Mouse (Mus musculus) monocyte, adult 5-6 weeks (primary cell): ENCODE results near the gene Ube2i. TPM values are rescaled to one million over a fixed set of nuclear protein-coding genes. Genes with fewer than 3 reads are reported as not detected.
"Not testable (repeated sequence)": the region's sequence is repeated elsewhere in the genome, so short reads cannot be mapped to it uniquely, and the experiment has no call there.

Experiments
- ATAC-seq: fragments of 153-309, 156-312 bp; replicated peaks from 2 replicates; pipeline ENCODE4 v1.8.0; 2017; ENCODE audit warnings: mild to moderate bottlenecking; ENCODE audit not compliant: low TSS enrichment, insufficient number of reproducible peaks, severe bottlenecking, poor library complexity, low FRiP score
- total RNA-seq: library from RNA; stranded (forward); fragments of 200-1000, 200-491, 200-594 nt; gene quantifications from 3 replicates; pipeline ENCODE4 v1.2.3, GENCODE M21; 2017

The Ube2i gene
- total RNA-seq, 1 experiment from 2014 or later = 296 TPM

GRCm38 (mm10) chr17:25256140-25256754 is 18.2 kb downstream of the Ube2i start, which contains the start of gene Baiap3:
Gene Baiap3, minus strand, starts transcription at chr17:25256364.
- ATAC-seq = no peak

DNA sequence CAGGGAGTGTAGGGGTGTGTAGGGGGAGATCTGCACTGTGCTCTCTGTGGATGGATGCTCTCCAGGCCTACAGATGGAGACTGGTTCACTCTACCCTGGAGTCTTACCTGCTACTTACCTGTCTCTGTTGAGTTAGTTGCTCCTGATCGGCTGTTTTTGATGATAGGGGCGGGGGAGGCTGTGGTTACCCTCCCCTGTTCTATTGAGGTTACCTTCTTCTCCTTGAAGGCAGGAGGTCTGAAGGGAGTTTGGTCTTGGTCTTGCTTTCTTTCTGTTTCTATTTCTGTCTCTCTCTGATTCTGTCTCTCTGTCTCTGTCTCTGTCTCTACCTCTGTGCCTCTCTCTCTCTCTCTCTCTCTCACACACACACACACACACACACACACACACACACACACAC is 19.3 kb downstream of the Ube2i start:
- ATAC-seq = no peak

- ATAC-seq = no peak
Observed at GRCm38 (mm10) chr17:25253760-25254159, 20.7 kb downstream of the Ube2i start.

DNA sequence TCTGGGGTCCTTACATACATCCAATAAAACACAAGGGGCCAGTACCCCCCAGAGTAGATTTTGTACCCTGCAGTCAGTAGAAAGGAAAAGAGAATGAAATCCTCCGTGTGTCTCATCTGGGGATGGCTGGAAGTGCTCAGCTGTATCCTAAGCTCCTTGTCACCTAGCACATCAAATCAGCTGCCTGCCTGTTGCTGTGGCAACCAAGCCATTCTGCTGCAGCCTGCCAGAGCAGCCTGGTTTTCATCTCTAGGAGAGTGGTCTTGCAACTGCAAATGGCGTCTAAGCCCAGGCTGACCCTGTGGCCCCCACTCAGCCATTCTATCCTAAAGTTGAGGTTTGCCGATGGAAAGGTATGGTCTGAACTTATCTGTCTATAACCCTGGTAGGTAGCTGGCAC is 21.8 kb downstream of the Ube2i start:
- no peak for ATAC-seq

DNA sequence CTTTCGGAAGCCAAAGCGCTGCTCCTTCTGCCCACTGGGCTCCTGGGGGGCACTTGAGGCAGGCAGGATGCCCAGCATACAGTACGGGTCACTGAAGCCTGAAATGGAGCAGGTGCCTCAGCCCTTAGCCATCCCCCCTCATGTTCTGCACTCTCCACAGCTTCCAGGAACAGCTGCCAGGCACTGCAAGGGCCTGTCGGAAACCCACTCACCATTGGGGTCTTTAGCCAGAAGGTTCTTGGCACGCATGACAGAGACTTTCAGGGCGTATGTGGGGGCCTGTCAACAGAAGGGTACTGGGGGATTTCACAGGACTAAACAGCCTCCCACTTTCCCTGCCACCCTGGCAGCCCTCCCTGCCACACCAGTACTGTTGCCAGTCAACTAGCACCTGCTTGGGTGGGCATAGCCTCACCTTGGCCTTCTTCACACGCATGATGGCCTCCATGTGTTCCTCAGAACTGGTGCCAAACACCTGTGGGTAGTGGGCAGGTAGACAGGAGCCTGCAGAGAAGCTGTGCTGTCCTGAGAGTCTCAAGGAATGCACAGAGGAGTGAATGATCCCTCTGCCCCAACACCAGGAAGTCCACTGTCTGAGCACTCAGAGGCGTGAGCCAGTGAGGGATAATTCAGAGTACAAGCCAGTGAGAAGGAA is 24.1 kb downstream of the Ube2i start:
- no peak for ATAC-seq

- peak; percentile 29; the same call in 1 of the 2 replicates for ATAC-seq
Observed at GRCm38 (mm10) chr17:25248033-25248750, 26.2 kb downstream of the Ube2i start.

DNA sequence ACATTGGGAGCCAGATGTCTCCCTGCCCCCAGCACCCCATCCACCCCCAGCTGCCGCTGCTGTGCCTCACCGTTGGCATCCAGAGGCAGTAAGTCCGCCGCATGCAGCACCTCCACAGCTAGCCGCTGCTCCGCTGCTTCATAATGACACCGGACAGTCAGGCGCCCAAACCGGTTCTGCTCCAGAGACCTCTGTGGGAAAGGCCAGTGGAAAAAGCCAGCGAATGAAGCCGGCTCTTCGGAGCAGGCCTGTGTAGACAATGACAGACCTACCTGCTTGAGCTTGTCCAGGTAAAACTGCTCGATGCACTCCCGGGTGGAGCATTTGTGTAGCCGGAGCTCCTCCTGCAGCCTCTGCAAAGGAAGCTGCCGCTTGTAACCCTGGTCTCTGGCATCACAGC is 30.2 kb downstream of the Ube2i start:
- ATAC-seq = no peak

DNA sequence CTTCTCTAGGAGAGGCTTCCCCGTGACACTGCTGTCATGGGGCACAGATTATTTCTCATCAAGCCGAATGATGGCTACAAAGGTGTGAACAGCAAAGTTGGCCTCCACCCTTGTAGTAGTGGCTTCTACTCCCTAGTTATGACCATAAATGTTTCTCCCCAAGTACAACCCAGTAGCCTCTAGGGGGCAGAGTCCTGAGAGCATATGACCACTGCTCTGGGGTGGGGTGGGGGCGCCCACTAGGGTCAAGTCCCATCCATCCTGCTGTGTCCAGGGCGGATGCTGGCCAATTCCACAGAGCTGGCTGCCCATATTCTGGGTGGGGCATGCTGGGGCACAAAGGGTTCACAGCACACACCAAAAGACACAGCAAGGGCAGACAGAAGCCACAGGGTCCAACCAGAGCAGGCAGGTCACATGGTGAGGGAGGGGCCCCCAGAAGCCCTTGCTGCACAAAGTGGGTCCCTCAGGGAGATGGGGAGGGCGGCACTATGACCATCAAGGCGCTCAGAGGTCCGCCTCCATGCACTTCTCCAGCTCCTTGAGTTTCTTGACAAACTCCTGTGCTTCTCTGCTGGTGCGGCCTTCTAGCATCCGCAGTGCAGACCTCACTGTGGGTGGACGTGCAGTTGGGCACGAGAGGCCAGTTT is 31.2 kb downstream of the Ube2i start:
- ATAC-seq = no peak

- ATAC-seq = peak; percentile 80
Observed at GRCm38 (mm10) chr17:25239695-25240636, 34.5 kb downstream of the Ube2i start, which contains the start of the genes Gnptg and Tsr3. Gene Gnptg, minus strand, starts transcription at chr17:25240124. Gene Tsr3, plus strand, starts transcription at chr17:25240170.

- ATAC-seq = no peak
Observed at GRCm38 (mm10) chr17:25235635-25236034, 38.8 kb downstream of the Ube2i start.

GRCm38 (mm10) chr17:25231621-25232020 is 42.8 kb downstream of the Ube2i start:
- ATAC-seq = not testable (repeated sequence)

DNA sequence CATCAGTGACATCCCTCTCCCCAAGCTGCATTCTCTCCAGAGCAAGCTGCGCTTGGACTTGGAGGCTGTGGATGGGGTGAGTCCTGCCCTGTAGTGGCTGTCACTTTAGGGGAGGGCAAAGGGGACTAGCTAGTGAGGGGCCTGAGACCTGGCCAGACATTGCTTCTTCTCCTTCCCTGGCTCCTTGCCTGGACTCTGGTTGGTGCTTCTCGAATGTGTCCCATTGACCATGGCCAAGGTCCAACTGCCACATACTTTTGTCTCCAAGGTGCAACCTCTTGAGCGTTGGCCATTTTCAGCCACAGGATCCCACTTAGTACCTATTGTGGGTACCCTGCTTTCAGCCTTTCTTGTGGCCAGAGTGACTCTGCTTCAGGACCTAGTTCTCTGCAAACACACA is 43.7 kb downstream of the Ube2i start:
- ATAC-seq = no peak

DNA sequence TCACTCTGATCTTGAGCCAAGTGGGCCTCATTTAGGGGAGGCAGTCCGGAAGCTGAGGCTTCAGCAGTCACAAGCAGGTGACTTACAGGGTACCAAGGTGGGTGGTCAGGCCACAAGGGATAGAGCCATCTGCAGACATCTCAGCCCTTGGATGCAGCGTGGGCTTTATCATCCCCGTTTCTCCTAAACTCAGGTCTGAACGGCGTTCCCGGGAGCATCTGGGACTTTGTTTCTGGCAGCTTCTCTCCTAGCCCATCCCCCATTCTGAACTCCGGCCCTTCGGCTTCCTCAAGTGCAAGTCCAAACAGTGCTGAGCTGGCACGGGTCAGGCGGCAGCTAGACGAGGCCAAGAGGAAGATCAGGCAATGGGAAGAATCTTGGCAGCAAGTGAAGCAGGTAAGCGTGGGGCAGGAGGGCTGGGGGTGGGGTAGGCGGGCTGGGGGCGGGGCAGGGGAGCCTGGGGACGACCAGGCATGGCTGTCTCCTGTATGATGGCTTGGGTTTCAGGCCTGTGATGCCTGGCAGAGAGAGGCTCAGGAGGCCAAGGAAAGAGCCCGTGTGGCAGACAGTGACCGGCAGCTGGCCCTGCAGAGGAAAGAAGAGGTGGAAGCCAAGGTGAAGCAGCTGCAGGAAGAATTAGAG is 44.3 kb downstream of the Ube2i start:
- ATAC-seq = not testable (repeated sequence)

DNA sequence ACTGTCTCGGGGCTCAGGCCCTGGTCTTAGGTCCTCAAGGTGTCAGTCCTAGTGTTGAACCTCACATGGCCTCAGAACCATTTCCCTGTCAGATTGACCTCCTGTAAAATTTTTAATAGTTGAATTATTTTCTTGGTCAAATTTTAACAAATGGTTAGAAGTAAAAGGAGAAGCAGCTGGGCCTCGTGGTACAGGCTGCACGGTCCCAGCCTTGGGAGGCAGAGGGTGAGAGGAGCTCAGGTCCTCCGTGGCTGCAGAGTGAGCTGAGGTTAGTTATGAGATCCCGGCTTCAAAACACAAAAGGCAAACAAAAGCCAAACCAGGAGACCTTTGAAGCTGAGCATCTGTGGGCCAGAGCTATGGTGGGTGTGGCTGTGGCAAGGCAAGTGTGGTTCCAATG is 46.4 kb downstream of the Ube2i start:
- ATAC-seq = no peak

DNA sequence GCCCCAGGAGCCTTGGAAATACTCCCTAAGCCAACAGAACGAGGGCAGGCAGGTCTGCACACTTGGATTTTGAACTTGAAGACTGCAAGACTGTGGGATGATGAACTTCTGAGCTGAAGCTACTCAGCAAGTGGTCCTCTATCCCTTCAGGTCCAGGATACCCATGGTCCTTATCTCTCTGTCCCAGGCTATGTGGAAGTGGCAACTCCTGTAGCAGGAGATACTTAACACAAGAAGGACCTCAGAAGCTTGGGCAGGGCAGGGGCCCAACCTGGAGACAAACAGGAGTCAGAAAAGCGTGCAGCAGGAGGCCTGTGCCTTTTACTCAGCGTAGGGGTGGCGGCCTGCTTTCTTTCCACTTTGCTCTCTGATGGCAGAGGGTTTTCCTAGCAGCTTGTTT is 48.8 kb downstream of the Ube2i start:
- no peak for ATAC-seq

GRCm38 (mm10) chr17:25224586-25225222 is 49.7 kb downstream of the Ube2i start:
- ATAC-seq = no peak

DNA sequence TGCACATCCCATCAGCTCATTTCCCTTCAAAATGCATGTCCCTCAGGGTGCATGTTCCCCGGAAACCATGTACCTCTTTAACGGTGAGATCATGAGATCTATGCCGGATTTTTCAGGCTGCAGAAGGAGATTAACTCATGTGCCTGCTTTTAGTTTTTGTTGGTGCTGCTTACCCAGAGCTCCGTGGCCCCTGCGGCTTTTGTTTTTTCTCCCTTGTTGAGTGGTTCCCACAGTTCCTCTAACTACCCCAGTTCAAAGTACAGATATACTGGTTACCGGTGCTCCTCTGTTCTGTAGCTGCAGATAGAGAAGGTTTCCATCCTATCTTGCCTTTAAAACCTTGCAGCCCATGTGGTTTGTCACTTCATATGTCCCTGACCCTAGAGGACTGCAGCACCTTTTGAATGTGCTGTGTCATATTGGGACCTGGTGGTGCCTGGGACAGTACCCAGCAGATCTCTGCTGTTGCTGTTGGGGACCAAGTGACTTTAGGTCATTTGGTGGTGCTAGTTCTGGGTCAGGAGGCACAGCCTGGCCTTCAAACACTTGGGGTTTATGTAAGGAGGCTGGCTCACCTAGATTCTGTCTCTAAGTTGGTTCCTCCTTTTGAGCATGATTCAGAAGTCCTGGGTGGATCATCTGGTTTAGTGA is 51.3 kb downstream of the Ube2i start:
- no peak for ATAC-seq
